Mouse (Mus musculus) brown adipose tissue, adult 24 weeks (tissue): ENCODE measurements around the gene Rassf9. TPM values are rescaled to one million over a fixed set of nuclear protein-coding genes. Genes with fewer than 3 reads are reported as not detected.

Experiments
- H3K27ac ChIP-seq: fragments of 200-500 bp; replicated peaks from 2 replicates; pipeline ENCODE4 v1.5.1; 2012; ENCODE audit warnings: low read depth, mild to moderate bottlenecking, low read length
- H3K4me1 ChIP-seq: fragments of 200-500 bp; 2 replicates; pipeline ENCODE4 v1.6.1; 2012; ENCODE audit warnings: low read length, mixed read lengths; ENCODE audit not compliant: control insufficient read depth, insufficient read depth, insufficient read length
- H3K4me3 ChIP-seq: fragments of 200-500 bp; 2 replicates; pipeline ENCODE4 v1.5.1; 2012; ENCODE audit warnings: low read depth, mild to moderate bottlenecking, low read length, moderate library complexity; ENCODE audit not compliant: insufficient read depth
- polyA plus RNA-seq: library from polyadenylated mRNA; stranded (reverse); fragments of >200 nt; gene quantifications from 2 replicates; pipeline ENCODE4 v1.2.4, GENCODE M21; 2012; ENCODE audit not compliant: missing spikeins, insufficient read depth, insufficient read length

The Rassf9 gene
- polyA plus RNA-seq, result 1.0 and 4.0 TPM in 2 replicates

DNA sequence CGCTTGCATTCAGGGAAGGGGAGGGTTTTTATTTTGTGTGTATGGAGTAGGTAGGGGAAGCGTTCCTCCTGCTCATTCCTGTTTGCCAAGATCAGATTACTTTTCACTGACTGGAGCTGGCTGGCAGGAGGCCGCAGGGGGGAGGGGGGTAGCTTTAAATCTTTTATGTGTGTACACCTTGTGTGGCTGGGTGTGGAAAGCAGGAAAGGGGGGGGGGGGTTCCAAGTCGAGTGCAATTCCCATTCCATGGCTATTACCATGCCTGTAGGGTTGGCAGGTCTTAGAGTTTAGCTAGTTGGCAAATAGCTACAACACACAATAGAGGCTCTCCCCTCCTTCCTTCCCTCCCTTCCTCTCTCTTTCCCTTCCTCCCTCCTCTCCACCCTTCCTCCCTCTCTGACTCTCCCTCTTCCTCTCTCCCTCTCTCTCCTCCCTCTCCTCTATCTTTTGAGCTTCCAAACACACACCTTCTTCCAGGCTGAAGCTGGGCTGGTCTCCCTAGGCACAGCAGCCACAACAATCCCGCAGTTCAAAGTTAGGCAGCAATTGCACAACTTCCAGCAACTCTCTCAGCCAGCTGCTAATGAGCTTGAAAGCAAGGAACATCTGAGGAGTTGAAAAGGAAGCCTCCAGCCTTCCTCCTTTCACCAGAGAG, at the start of gene Rassf9:
Rassf9 (plus strand) TSS at position 416 of the 655 bp plus-strand sequence.
- Histone ChIP-seq H3K4me1 (peaks cover 7% of the 10 kb centered on the region; the same call in 1 of the 2 replicates), H3K27ac (peak within 1 kb of the TSS; percentile 93), H3K4me3 (peak within 1 kb of the TSS; percentile 74)

GRCm38 (mm10) chr10:102469412-102469811, 42.6 kb upstream of the Rassf9 start:
- no peak overlapping the region for H3K4me3 ChIP-seq
- H3K27ac ChIP-seq, result no peak overlapping the region
- H3K4me1 ChIP-seq, result no peaks in the 10 kb centered on the region

GRCm38 (mm10) chr10:102490386-102490785, 21.6 kb upstream of the Rassf9 start, which contains the start of gene Nts:
TSS of gene Nts (minus strand) at chr10:102490486.
- no peak within 1 kb of the TSS for H3K4me3 ChIP-seq
- no peak within 1 kb of the TSS for H3K27ac ChIP-seq
- H3K4me1 ChIP-seq, result no peaks in the 10 kb centered on the region

- no peak overlapping the region for H3K27ac ChIP-seq
- H3K4me1 ChIP-seq, result no peaks in the 10 kb centered on the region
- H3K4me3 ChIP-seq, result no peak overlapping the region
Measured at GRCm38 (mm10) chr10:102491792-102492191, 20.2 kb upstream of the Rassf9 start.

GRCm38 (mm10) chr10:102498754-102499153, 13.3 kb upstream of the Rassf9 start:
- H3K4me3 ChIP-seq, result no peak overlapping the region
- no peak overlapping the region for H3K27ac ChIP-seq

GRCm38 (mm10) chr10:102507386-102507785, 4.6 kb upstream of the Rassf9 start:
- Histone ChIP-seq H3K27ac (peak overlapping the region; percentile 79), H3K4me1 (peaks cover 7% of the 10 kb centered on the region; the same call in 1 of the 2 replicates), H3K4me3 (no peak overlapping the region)

More at GRCm38 (mm10) chr10:102498754-102499153, 13.3 kb upstream of the Rassf9 start:
- H3K4me1 ChIP-seq, result no peaks in the 10 kb centered on the region

DNA sequence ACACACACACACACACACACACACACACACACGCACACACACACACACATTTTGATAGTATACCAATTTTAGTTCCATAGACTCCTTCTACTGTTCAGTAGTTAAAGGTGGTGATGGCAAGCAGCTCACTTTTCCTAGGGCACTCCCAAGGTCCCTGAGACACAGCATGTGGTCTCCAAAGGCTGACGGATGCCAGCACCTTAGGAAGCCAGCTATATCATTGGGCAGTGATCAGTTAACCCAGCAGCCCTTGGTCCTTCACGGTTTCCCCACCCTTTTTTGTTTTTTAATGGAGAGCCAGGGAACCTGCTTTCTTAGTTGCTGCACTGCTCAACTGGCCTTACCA, 588 bp upstream of the Rassf9 start:
- peak overlapping the region; percentile 74 for H3K4me3 ChIP-seq
- peaks cover 7% of the 10 kb centered on the region; the same call in 1 of the 2 replicates for H3K4me1 ChIP-seq
- peak overlapping the region; percentile 93 for H3K27ac ChIP-seq

- H3K27ac ChIP-seq, result peak overlapping the region; percentile 60
Measured at GRCm38 (mm10) chr10:102514159-102514558, 2.1 kb downstream of the Rassf9 start.

GRCm38 (mm10) chr10:102527901-102528300, 15.9 kb downstream of the Rassf9 start:
- Histone ChIP-seq H3K4me1 (peaks cover 2% of the 10 kb centered on the region), H3K27ac (no peak overlapping the region), H3K4me3 (no peak overlapping the region)

More at GRCm38 (mm10) chr10:102514159-102514558, 2.1 kb downstream of the Rassf9 start:
- H3K4me1 ChIP-seq, result 0 out of 2 replicates have a peak, but pooled peaks cover 2% of the 10 kb centered on the region
- peak overlapping the region; percentile 35 for H3K4me3 ChIP-seq

DNA sequence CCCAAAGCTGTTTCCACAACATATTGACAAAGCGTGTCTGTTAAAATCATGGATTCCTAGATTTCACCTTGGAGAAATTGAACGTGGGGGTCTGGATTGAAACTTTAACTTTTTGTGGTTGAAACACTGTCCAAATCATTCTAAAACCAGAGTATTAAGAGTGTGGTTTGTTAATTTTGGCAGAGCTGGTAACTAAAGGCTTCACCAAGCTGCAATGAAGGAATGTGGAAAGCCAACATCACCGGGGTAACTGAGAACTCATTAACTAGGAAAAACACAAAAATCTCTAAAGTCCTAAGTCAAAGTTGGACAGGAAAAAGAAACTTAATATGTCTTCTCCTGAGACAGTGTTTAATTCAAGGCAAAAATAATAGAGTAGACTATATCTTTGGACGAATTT, 41.9 kb downstream of the Rassf9 start:
- no peak overlapping the region for H3K4me3 ChIP-seq
- H3K4me1 ChIP-seq, result no peaks in the 10 kb centered on the region
- H3K27ac ChIP-seq, result no peak overlapping the region

DNA sequence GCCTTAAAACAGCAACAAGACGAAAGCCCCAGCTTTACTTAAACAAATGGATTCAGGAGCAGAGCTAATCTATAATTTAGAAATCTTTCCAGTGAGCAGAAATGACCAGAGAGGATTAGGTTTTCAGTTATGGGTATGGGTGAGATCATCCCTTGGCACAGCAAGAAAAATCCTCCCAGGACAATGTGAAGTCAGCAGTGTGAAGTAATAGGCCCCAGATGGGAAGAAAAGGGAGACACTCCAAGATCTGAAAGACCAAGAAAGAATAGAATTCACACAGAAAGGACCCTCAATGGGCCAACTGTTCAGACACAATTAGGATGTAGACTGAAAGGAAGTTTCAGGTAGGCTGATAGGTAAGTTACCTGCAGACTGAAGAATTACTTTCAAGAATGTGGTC, 50.5 kb downstream of the Rassf9 start:
- H3K27ac ChIP-seq, result no peak overlapping the region
- H3K4me1 ChIP-seq, result no peaks in the 10 kb centered on the region

DNA sequence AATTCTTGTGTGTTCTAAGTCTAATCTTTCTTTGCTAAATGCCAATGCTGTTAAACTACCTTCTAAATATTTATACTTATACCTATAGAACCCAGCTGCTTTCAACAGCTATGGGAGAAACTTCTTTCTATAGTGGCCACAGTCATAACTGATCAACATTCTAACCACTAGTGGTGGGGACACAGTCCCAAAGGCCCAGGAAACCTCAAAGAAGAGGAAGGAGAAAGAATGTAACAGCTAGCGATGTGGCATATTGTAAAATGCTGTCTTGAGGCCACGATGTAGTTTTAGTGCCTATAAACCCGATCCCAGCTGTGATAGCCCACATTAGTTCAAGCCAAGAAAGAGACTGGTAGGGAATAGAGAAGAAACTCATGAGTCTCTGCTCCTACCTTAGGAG, 65.9 kb downstream of the Rassf9 start:
- Histone ChIP-seq H3K27ac (no peak overlapping the region), H3K4me3 (no peak overlapping the region), H3K4me1 (no peaks in the 10 kb centered on the region)

More for the DNA sequence above, 50.5 kb downstream of the Rassf9 start:
- no peak overlapping the region for H3K4me3 ChIP-seq

GRCm38 (mm10) chr10:102594306-102594705, 82.3 kb downstream of the Rassf9 start:
- Histone ChIP-seq H3K4me3 (no peak overlapping the region), H3K27ac (no peak overlapping the region), H3K4me1 (peaks cover 2% of the 10 kb centered on the region; the same call in 1 of the 2 replicates)
